Mouse (Mus musculus) CH12.LX (cell line): ENCODE results near the gene Tfpi2.

Source experiments
- BHLHE40 ChIP-seq: IDR thresholded peaks from 2 replicates; pipeline ENCODE4 v1.6.1; 2011; ENCODE audit warnings: mild to moderate bottlenecking, low read depth, low read length, improper control_type of control experiment
- CHD1 ChIP-seq: IDR thresholded peaks from 2 replicates; pipeline ENCODE4 v1.6.1; 2012; ENCODE audit warnings: low read depth, low read length, improper control_type of control experiment, inconsistent platforms
- CTCF ChIP-seq, 2 experiments: IDR thresholded peaks in 1 of 2; conservative IDR thresholded peaks in 1 of 2; 2 replicates each; pipeline ENCODE4 v1.5.1; 2011 to 2012; ENCODE audit warnings: low read depth in 2 of 2, low read length in 2 of 2, improper control_type of control experiment in 1 of 2, inconsistent platforms in 1 of 2, mild to moderate bottlenecking in 1 of 2, moderate library complexity in 1 of 2
- E2F4 ChIP-seq: IDR thresholded peaks from 2 replicates; pipeline ENCODE4 v1.6.1; 2011; ENCODE audit warnings: low read depth, low read length, improper control_type of control experiment; ENCODE audit not compliant: insufficient replicate concordance
- EP300 ChIP-seq: IDR thresholded peaks from 2 replicates; pipeline ENCODE4 v1.6.1; 2011; ENCODE audit warnings: low read length, improper control_type of control experiment
- MAFK ChIP-seq: IDR thresholded peaks from 2 replicates; pipeline ENCODE4 v1.6.1; 2011; ENCODE audit warnings: low read length, improper control_type of control experiment; ENCODE audit not compliant: insufficient replicate concordance
- MEF2A ChIP-seq: IDR thresholded peaks from 2 replicates; pipeline ENCODE4 v1.6.1; 2014; ENCODE audit warnings: low read depth, mild to moderate bottlenecking, inconsistent platforms, low read length, improper control_type of control experiment, borderline replicate concordance
- NELFE ChIP-seq: IDR thresholded peaks from 2 replicates; pipeline ENCODE4 v1.6.1; 2011; ENCODE audit warnings: low read depth, low read length, improper control_type of control experiment
- POLR2A ChIP-seq: IDR thresholded peaks from 2 replicates; pipeline ENCODE4 v1.6.1; 2011; ENCODE audit warnings: low read depth, mild to moderate bottlenecking, improper control_type of control experiment, low read length
- USF1 ChIP-seq: IDR thresholded peaks from 2 replicates; pipeline ENCODE4 v1.6.1; 2014; ENCODE audit warnings: low read depth, mild to moderate bottlenecking, inconsistent platforms, low read length, improper control_type of control experiment
- USF2 ChIP-seq: conservative IDR thresholded peaks from 2 replicates; pipeline ENCODE4 v1.6.1; 2011; ENCODE audit warnings: low read depth, low read length, improper control_type of control experiment

- TF ChIP-seq MAFK (no peak), CTCF (conservative IDR thresholded peaks at IDR 0.05 in 1 of 2, IDR thresholded peaks at IDR 0.05 in 1 of 2; ENCODE audit: low read depth in 2 of 2, low read length in 2 of 2) (no peak), NELFE (no peak), USF1 (no peak), POLR2A (no peak), EP300 (no peak), E2F4 (no peak), CHD1 (no peak), BHLHE40 (no peak), USF2 (no peak), MEF2A (no peak)
Measured at GRCm38 (mm10) chr6:3967676-3968626, 20.8 kb downstream of the Tfpi2 start.
